Mouse (Mus musculus): Measurements from ENCODE around the gene Sertad3. TPM values are rescaled to one million over a fixed set of nuclear protein-coding genes. Genes with fewer than 3 reads are reported as not detected.

Sertad3 gene
- polyA plus RNA-seq, 1 experiment from 2014 or later: 20.3 TPM

DNA sequence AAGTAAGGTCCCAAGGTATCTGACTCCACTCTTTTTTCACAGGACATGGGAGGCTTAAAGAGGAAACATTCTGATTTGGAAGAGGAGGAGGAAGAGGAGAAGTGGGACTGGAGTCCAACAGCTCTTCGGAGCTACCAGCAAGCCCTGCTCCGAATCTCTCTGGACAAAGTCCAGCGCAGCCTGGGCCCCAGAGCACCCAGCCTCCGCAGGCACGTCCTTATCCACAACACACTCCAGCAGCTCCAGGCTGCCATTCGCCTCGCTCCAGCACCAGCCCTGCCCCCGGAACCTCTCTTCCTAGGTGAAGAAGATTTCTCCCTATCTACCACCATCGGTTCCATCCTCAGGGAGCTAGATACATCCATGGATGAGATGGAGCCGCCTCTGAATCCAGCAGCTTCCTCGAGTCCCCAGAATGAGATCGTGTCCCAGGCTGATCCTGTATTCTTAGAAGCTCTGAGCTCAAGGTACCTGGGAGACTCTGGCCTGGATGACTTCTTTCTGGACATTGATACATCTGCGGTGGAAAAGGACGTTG is 2.6 kb downstream of the Sertad3 start:
- DNase-seq (ENCODE audit: low spot score, missing footprints) (peak; percentile 51), ATAC-seq (ENCODE audit: low FRiP score) (no peak)
- no peak overlapping the region for H3K4me3 ChIP-seq (ENCODE audit: low read depth, low read length)
- H3K4me1 ChIP-seq (ENCODE audit: control insufficient read depth, insufficient read depth, low read length): peaks cover 6% of the 10 kb centered on the region; the same call in 1 of the 2 replicates
- no peak overlapping the region for H3K9ac ChIP-seq (ENCODE audit: low read length)
- H3K4me2 ChIP-seq: no peak overlapping the region
- no peaks in the 10 kb centered on the region for H3K27me3 ChIP-seq (ENCODE audit: control insufficient read depth, insufficient read depth, low read length)
- WGBS: 96% methylated on average over 14 of the region's 14 CpGs
- peaks cover 5% of the 10 kb centered on the region; the same call in 1 of the 2 replicates for H3K36me3 ChIP-seq (ENCODE audit: control insufficient read depth, insufficient read depth, low read length)
- H3K9me3 ChIP-seq (ENCODE audit: control insufficient read depth, low read length): no peaks in the 10 kb centered on the region
- no peak overlapping the region for H3K27ac ChIP-seq (ENCODE audit: low read depth, low read length)

DNA sequence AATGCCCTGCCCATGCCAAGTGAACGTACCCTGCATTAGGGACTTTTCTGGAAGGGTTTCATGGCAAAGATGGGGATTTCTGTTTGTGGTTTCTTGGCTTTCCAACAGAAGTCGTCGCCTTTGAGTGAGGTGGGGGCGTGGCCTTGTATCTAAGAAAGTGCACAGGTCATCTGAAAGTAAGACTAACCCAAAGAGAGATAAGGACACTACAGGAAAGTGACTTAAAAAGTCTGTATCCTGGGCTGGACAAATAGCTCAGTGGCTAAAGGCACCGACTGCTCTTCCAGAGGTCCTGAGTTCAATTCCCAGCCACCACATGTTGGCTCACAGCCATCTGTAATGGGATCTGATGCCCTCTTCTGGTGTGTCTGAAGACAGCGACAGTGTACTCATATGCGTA is 5.0 kb downstream of the Sertad3 start:
- H3K27me3 ChIP-seq (ENCODE audit: control insufficient read depth, insufficient read depth, low read length): no peaks in the 10 kb centered on the region
- no peak overlapping the region for H3K27ac ChIP-seq (ENCODE audit: low read depth, low read length)
- DNase-seq (ENCODE audit: low spot score, missing footprints): peak; percentile 33
- no peak overlapping the region for H3K4me2 ChIP-seq
- ATAC-seq (ENCODE audit: low FRiP score): no peak
- no peak overlapping the region for H3K9ac ChIP-seq (ENCODE audit: low read length)
- peaks cover 5% of the 10 kb centered on the region; the same call in 1 of the 2 replicates for H3K36me3 ChIP-seq (ENCODE audit: control insufficient read depth, insufficient read depth, low read length)
- H3K9me3 ChIP-seq (ENCODE audit: control insufficient read depth, low read length): no peaks in the 10 kb centered on the region
- no peak overlapping the region for H3K4me3 ChIP-seq (ENCODE audit: low read depth, low read length)
- 86% methylated on average over 7 of the region's 7 CpGs for WGBS
- H3K4me1 ChIP-seq (ENCODE audit: control insufficient read depth, insufficient read depth, low read length): peaks cover 6% of the 10 kb centered on the region; the same call in 1 of the 2 replicates

DNA sequence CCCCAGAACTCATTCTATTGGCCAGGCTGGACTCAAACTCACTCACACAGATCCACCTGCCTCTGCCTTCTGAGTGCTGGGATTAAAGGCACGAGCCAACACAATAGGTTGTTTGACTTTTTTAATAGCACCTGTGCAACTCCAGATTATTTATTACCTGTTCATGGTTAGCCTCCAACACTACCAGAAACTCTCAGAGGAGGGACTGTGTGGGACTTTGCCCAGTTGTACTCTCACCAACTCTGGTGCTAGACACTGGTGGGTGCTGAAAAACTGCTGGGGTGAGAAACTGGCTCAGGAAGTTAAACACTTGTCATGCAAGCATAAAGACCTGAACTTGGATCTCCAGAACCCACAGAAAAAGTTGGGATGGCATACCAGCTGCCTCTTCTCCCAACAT is 6.2 kb downstream of the Sertad3 start:
- 80% methylated on average over 1 of the region's 1 CpGs for WGBS
- DNase-seq (ENCODE audit: low spot score, missing footprints) (peak; percentile 56), ATAC-seq (ENCODE audit: low FRiP score) (no peak)
- Histone ChIP-seq H3K4me3 (ENCODE audit: low read depth, low read length) (no peak overlapping the region), H3K9me3 (ENCODE audit: control insufficient read depth, low read length) (no peaks in the 10 kb centered on the region), H3K27me3 (ENCODE audit: control insufficient read depth, insufficient read depth, low read length) (no peaks in the 10 kb centered on the region), H3K36me3 (ENCODE audit: control insufficient read depth, insufficient read depth, low read length) (peaks cover 5% of the 10 kb centered on the region; the same call in 1 of the 2 replicates), H3K4me2 (no peak overlapping the region), H3K27ac (ENCODE audit: low read depth, low read length) (no peak overlapping the region), H3K4me1 (ENCODE audit: control insufficient read depth, insufficient read depth, low read length) (peaks cover 6% of the 10 kb centered on the region; the same call in 1 of the 2 replicates), H3K9ac (ENCODE audit: low read length) (no peak overlapping the region)

DNA sequence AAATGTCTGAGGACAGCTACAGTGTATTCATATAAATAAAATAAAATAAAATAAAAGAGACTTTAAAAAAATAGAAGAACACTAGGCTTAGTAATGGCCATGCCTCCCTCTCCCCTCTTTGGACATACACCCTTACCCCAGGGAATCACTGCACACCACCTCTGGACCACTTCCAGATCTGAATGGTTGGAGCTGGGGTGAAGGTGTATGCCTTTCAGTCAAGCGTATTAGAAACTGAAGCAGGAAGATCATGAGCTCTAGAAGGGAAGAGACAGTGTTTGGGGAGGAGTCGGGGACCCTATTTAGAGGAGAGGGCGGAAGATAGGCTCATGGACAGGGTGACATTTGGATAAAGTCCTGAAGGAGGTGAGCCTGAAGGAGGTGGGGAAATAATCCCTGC is 6.9 kb downstream of the Sertad3 start:
- peaks cover 5% of the 10 kb centered on the region; the same call in 1 of the 2 replicates for H3K36me3 ChIP-seq (ENCODE audit: control insufficient read depth, insufficient read depth, low read length)
- H3K9me3 ChIP-seq (ENCODE audit: control insufficient read depth, low read length): no peaks in the 10 kb centered on the region
- 0 out of 2 replicates have a peak, but pooled peaks cover 2% of the 10 kb centered on the region for H3K4me1 ChIP-seq (ENCODE audit: control insufficient read depth, insufficient read depth, low read length)
- no peak overlapping the region for H3K9ac ChIP-seq (ENCODE audit: low read length)
- DNase-seq (ENCODE audit: low spot score, missing footprints): no peak
- H3K27ac ChIP-seq (ENCODE audit: low read depth, low read length): no peak overlapping the region
- H3K4me3 ChIP-seq (ENCODE audit: low read depth, low read length): no peak overlapping the region
- no peak for ATAC-seq (ENCODE audit: low FRiP score)
- WGBS: 64% methylated on average over 3 of the region's 3 CpGs
- H3K4me2 ChIP-seq: no peak overlapping the region
- H3K27me3 ChIP-seq (ENCODE audit: control insufficient read depth, insufficient read depth, low read length): no peaks in the 10 kb centered on the region; the same call in 1 of the 2 replicates

DNA sequence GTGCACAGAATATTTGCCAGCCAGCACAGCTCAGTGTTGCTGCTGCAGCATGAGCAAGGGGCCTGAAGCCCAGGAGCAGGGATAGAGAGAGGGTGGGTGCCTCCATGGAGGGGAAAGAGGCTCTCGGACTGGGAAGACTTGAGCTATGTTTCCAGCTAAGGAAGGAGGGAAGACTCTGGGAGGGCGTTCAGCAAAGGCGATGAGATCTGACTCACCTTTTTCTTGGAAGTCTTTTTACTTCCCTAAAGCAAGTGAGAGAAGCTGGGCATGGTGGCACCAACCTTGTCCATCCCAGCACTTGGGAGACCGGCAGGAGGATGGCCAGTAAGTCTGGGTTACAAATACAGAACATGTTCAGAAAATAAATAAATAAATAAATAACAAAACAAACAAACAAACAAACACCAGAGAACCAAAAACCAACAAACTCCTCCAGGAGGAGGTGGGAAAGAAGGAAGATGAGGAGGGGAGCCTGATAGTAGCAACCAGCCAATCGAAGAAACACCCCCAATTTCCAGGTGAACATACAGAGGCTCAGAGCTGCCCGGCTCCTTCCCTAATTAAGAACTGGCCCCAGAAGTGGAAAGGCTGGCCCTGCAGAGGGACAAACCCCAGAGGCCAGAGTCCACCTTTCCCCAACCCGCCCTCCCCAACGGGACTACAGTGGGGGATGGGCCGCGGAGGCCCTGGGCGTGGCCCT is 7.5 kb downstream of the Sertad3 start:
- no peak overlapping the region for H3K27ac ChIP-seq (ENCODE audit: low read depth, low read length)

DNA sequence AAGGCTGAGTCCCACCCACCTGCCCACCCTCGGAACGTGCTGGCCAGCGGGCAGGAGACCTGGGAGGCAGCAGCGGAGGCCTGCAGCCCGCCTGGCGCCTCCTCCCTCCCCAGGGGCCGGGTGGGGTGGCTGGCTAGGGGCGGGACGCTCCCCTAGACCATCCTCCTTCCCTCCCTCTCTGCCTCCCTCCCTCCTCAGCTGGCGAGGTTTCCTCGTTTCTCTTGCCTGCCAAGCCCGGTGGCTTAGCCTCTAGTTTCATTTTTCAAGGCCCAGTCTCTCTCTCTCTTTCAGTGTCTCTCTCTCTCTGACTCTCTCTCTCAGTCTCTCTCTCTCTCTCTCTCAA is 8.0 kb downstream of the Sertad3 start:
- Histone ChIP-seq H3K4me3 (ENCODE audit: low read depth, low read length) (peak overlapping the region; percentile 5; the same call in 1 of the 2 replicates), H3K9ac (ENCODE audit: low read length) (peak overlapping the region; percentile 51), H3K4me2 (peak overlapping the region; percentile 46), H3K27ac (ENCODE audit: low read depth, low read length) (no peak overlapping the region), H3K9me3 (ENCODE audit: control insufficient read depth, low read length) (no peaks in the 10 kb centered on the region), H3K36me3 (ENCODE audit: control insufficient read depth, insufficient read depth, low read length) (peaks cover under 1% of the 10 kb centered on the region; the same call in 1 of the 2 replicates), H3K27me3 (ENCODE audit: control insufficient read depth, insufficient read depth, low read length) (no peaks in the 10 kb centered on the region; the same call in 1 of the 2 replicates), H3K4me1 (ENCODE audit: control insufficient read depth, insufficient read depth, low read length) (0 out of 2 replicates have a peak, but pooled peaks cover 2% of the 10 kb centered on the region)
- peak; percentile 89 for DNase-seq (ENCODE audit: low spot score, missing footprints)
- WGBS: 2% methylated on average over 8 of the region's 12 CpGs
- peak; percentile 84 for ATAC-seq (ENCODE audit: low FRiP score)

More for the DNA sequence above, 7.5 kb downstream of the Sertad3 start:
- Histone ChIP-seq H3K9ac (ENCODE audit: low read length) (peak overlapping the region; percentile 51; the same call in 1 of the 2 replicates), H3K4me2 (peak overlapping the region; percentile 46), H3K4me3 (ENCODE audit: low read depth, low read length) (0 out of 2 replicates have a peak overlapping the region, but pooled peaks have one; percentile 5), H3K36me3 (ENCODE audit: control insufficient read depth, insufficient read depth, low read length) (peaks cover 5% of the 10 kb centered on the region; the same call in 1 of the 2 replicates), H3K4me1 (ENCODE audit: control insufficient read depth, insufficient read depth, low read length) (0 out of 2 replicates have a peak, but pooled peaks cover 2% of the 10 kb centered on the region), H3K27me3 (ENCODE audit: control insufficient read depth, insufficient read depth, low read length) (no peaks in the 10 kb centered on the region; the same call in 1 of the 2 replicates), H3K9me3 (ENCODE audit: control insufficient read depth, low read length) (no peaks in the 10 kb centered on the region)
- DNase-seq (ENCODE audit: low spot score, missing footprints): no peak
- WGBS: 14% methylated on average over 11 of the region's 11 CpGs
- no peak; the same call in 1 of the 2 replicates for ATAC-seq (ENCODE audit: low FRiP score)

DNA sequence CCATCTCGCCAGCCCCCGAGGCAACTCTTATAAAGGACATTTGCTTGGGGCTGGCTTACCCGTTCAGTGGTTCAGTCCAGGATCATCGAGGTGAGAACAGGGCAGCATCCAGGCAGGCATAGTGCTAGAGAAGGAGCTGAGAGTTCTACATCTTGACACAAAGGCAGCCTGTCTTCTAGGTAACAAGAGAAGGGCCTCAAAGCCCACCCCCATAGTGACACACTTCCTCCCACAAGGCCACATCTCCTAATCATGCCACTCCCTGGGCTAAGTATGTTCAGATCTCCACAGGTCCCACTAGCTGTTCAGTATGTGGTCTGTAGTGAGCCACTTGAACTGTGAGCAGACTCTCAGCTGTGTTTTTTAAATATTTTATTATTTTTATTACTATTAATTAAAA is 10.3 kb downstream of the Sertad3 start:
- H3K4me2 ChIP-seq: no peak overlapping the region
- H3K36me3 ChIP-seq (ENCODE audit: control insufficient read depth, insufficient read depth, low read length): no peaks in the 10 kb centered on the region
- WGBS: 92% methylated on average over 4 of the region's 4 CpGs
- no peaks in the 10 kb centered on the region for H3K9me3 ChIP-seq (ENCODE audit: control insufficient read depth, low read length)
- no peak overlapping the region for H3K27ac ChIP-seq (ENCODE audit: low read depth, low read length)
- H3K9ac ChIP-seq (ENCODE audit: low read length): no peak overlapping the region
- H3K4me3 ChIP-seq (ENCODE audit: low read depth, low read length): no peak overlapping the region
- peaks cover 7% of the 10 kb centered on the region for H3K4me1 ChIP-seq (ENCODE audit: control insufficient read depth, insufficient read depth, low read length)
- ATAC-seq (ENCODE audit: low FRiP score): no peak
- DNase-seq (ENCODE audit: low spot score, missing footprints): no peak
- H3K27me3 ChIP-seq (ENCODE audit: control insufficient read depth, insufficient read depth, low read length): no peaks in the 10 kb centered on the region; the same call in 1 of the 2 replicates

DNA sequence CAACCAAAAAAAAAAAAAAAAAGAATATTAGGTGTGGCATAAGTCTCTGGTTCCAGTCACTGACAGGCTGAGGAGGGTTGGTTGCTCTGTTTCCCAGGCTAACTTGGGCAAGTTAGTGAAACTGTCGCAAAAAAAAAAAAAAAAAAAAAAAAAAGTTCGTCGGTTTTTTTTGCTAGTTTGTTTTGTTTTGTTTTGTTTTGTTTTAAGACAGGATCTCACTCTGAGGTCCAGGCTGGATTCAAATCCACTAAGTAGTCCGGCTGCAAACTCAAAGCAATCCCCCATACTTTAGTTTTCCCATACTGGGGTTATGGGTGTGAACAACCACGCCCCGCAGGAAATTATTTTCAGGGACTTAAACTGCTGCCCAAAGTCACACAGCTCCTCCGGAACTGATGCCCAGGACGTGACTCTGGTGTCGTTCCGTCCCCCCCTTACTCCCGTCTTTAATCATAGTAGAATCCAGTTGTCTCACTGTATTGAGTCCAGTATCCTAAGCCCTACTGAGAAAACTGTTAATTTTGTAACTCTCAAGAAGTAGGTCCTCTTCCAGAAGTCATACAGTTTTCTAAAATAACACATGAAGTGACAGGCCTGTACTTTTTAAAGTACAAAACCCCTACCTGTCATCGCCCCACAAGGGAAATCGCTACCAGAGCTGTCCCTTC is 12.7 kb downstream of the Sertad3 start:
- DNase-seq (ENCODE audit: low spot score, missing footprints) (no peak), ATAC-seq (ENCODE audit: low FRiP score) (peak; percentile 16; the same call in 1 of the 2 replicates)
- no peaks in the 10 kb centered on the region for H3K9me3 ChIP-seq (ENCODE audit: control insufficient read depth, low read length)
- H3K27me3 ChIP-seq (ENCODE audit: control insufficient read depth, insufficient read depth, low read length): no peaks in the 10 kb centered on the region; the same call in 1 of the 2 replicates
- H3K4me1 ChIP-seq (ENCODE audit: control insufficient read depth, insufficient read depth, low read length): peaks cover 12% of the 10 kb centered on the region
- peak overlapping the region; percentile 68 for H3K4me2 ChIP-seq
- 5% methylated on average over 13 of the region's 13 CpGs for WGBS
- H3K36me3 ChIP-seq (ENCODE audit: control insufficient read depth, insufficient read depth, low read length): no peaks in the 10 kb centered on the region
- peak overlapping the region; percentile 44 for H3K9ac ChIP-seq (ENCODE audit: low read length)
- peak overlapping the region; percentile 75 for H3K4me3 ChIP-seq (ENCODE audit: low read depth, low read length)
- no peak overlapping the region; the same call in 1 of the 2 replicates for H3K27ac ChIP-seq (ENCODE audit: low read depth, low read length)

All from midbrain, embryonic 11.5 days (tissue).